Mouse (Mus musculus) right cerebral cortex, postnatal 36 days (tissue): Measurements from ENCODE around the gene Ifna11.

ENCODE experiments used
- DNase-seq, 2 experiments: peaks; one replicate each; pipeline ENCODE4 v3.0.0; 2022; ENCODE audit warnings: low spot score in 2 of 2, mixed read lengths in 1 of 2

The Ifna11 gene

GRCm38 (mm10) chr4:88840058-88840457 is 20.3 kb downstream of the Ifna11 start:
- DNase-seq, result no peak

- no peak for DNase-seq
Measured at GRCm38 (mm10) chr4:88841438-88841911, 21.7 kb downstream of the Ifna11 start, which contains the start of gene Ifna4. TSS of gene Ifna4 (plus strand) at chr4:88841861.

- DNase-seq, result no peak
Measured at GRCm38 (mm10) chr4:88845334-88845733, 25.6 kb downstream of the Ifna11 start.

GRCm38 (mm10) chr4:88849698-88850097 is 29.9 kb downstream of the Ifna11 start, which contains the start of gene Ifna1:
TSS of gene Ifna1 (plus strand) at chr4:88850087.
- no peak for DNase-seq

- no peak for DNase-seq
Measured at GRCm38 (mm10) chr4:88851026-88851763, 31.4 kb downstream of the Ifna11 start.

- no peak for DNase-seq
Measured at GRCm38 (mm10) chr4:88859214-88859613, 39.5 kb downstream of the Ifna11 start.

- no peak for DNase-seq
Measured at GRCm38 (mm10) chr4:88863309-88863708, 43.5 kb downstream of the Ifna11 start.

GRCm38 (mm10) chr4:88864599-88864998 is 44.8 kb downstream of the Ifna11 start:
- DNase-seq, result no peak

- DNase-seq, result no peak
Measured at GRCm38 (mm10) chr4:88865011-88865569, 45.3 kb downstream of the Ifna11 start.

- peak; percentile 18 to 50 for DNase-seq
Measured at GRCm38 (mm10) chr4:88867366-88867925, 47.7 kb downstream of the Ifna11 start.

- peak in 1 of 2 experiments; percentile 8 for DNase-seq
Measured at GRCm38 (mm10) chr4:88867926-88868911, 48.5 kb downstream of the Ifna11 start.
